Mouse (Mus musculus) ES-E14 (cell line): ENCODE data around the gene Dennd1a. TPM values are rescaled to one million over a fixed set of nuclear protein-coding genes. Genes with fewer than 3 reads are reported as not detected.

ENCODE experiments used
- DNase-seq: peaks from one replicate; pipeline ENCODE4 v3.0.0-alpha.2; 2013; ENCODE audit warnings: low read depth, low spot score
- H3K27ac ChIP-seq: 2 replicates; pipeline ENCODE4 v1.5.1; 2012; ENCODE audit warnings: low read depth, mild to moderate bottlenecking, low read length, moderate library complexity, mixed read lengths; ENCODE audit not compliant: poor library complexity, insufficient read depth, severe bottlenecking
- H3K36me3 ChIP-seq: 2 replicates; pipeline ENCODE4 v1.6.1; 2012; ENCODE audit warnings: mild to moderate bottlenecking, low read length, moderate library complexity, mixed read lengths; ENCODE audit not compliant: control insufficient read depth, poor library complexity, insufficient read depth, severe bottlenecking
- H3K4me1 ChIP-seq, 2 experiments: fragments of 150-350 bp in 1 of 2; sonication (generic) in 1 of 2; 2 replicates each; pipeline ENCODE4 v1.6.1; 2012; ENCODE audit warnings: low read length in 2 of 2, mild to moderate bottlenecking in 1 of 2, mixed read lengths in 1 of 2; ENCODE audit not compliant: control insufficient read depth in 2 of 2, insufficient read depth in 2 of 2, poor library complexity in 1 of 2
- H3K4me3 ChIP-seq, 2 experiments: fragments of 150-350 bp in 1 of 2; sonication (generic) in 1 of 2; 2 replicates each; pipeline ENCODE4 v1.5.1; 2012; ENCODE audit warnings: low read length in 2 of 2, low read depth in 1 of 2, mild to moderate bottlenecking in 1 of 2, mixed read lengths in 1 of 2; ENCODE audit not compliant: insufficient read depth in 1 of 2, poor library complexity in 1 of 2, severe bottlenecking in 1 of 2
- H3K9ac ChIP-seq: 2 replicates; pipeline ENCODE4 v1.6.1; 2012; ENCODE audit warnings: low read depth, mild to moderate bottlenecking, low read length, mixed read lengths; ENCODE audit not compliant: poor library complexity, insufficient read depth, severe bottlenecking
- H3K9me3 ChIP-seq: fragments of 150-350 bp; sonication (generic); 2 replicates; pipeline ENCODE4 v1.6.1; 2012; ENCODE audit warnings: low read depth, mild to moderate bottlenecking, low read length; ENCODE audit not compliant: control insufficient read depth, insufficient read depth
- CHD2 ChIP-seq: IDR thresholded peaks from 2 replicates; pipeline ENCODE4 v1.6.1; 2014; ENCODE audit warnings: mild to moderate bottlenecking, low read depth, low read length, inconsistent platforms
- HCFC1 ChIP-seq: IDR thresholded peaks from 2 replicates; pipeline ENCODE4 v1.6.1; 2012; ENCODE audit warnings: low read length, inconsistent platforms, borderline replicate concordance; ENCODE audit not compliant: insufficient read depth
- MAFK ChIP-seq: IDR thresholded peaks from 2 replicates; pipeline ENCODE4 v1.6.1; 2014; ENCODE audit warnings: mild to moderate bottlenecking, low read depth, low read length, inconsistent platforms; ENCODE audit not compliant: insufficient read depth
- ZC3H11A ChIP-seq: IDR thresholded peaks from 2 replicates; pipeline ENCODE4 v1.6.1; 2012; ENCODE audit warnings: low read depth, mild to moderate bottlenecking, inconsistent platforms, low read length, borderline replicate concordance
- ZNF384 ChIP-seq: IDR thresholded peaks from 2 replicates; pipeline ENCODE4 v1.6.1; 2012; ENCODE audit warnings: low read depth, low read length, inconsistent platforms
- in situ Hi-C, 2 experiments: fragments of 600-800 bp; cut with MboI; formaldehyde crosslinking; loops; one replicate each; pipeline ENCODE4 v1.15.1; 2025; ENCODE audit warnings: low sequenced_read_pairs in 2 of 2, inconsistent platforms in 1 of 2; ENCODE audit not compliant: unreplicated experiment in 2 of 2
- total RNA-seq: library from RNA; depleted of rRNA; stranded (reverse); fragments of 300-350 nt; gene quantifications from 2 replicates; pipeline ENCODE4 v1.2.3, GENCODE M21; 2012

Dennd1a gene
- total RNA-seq, 1 experiment, result 6.5 TPM

DNA sequence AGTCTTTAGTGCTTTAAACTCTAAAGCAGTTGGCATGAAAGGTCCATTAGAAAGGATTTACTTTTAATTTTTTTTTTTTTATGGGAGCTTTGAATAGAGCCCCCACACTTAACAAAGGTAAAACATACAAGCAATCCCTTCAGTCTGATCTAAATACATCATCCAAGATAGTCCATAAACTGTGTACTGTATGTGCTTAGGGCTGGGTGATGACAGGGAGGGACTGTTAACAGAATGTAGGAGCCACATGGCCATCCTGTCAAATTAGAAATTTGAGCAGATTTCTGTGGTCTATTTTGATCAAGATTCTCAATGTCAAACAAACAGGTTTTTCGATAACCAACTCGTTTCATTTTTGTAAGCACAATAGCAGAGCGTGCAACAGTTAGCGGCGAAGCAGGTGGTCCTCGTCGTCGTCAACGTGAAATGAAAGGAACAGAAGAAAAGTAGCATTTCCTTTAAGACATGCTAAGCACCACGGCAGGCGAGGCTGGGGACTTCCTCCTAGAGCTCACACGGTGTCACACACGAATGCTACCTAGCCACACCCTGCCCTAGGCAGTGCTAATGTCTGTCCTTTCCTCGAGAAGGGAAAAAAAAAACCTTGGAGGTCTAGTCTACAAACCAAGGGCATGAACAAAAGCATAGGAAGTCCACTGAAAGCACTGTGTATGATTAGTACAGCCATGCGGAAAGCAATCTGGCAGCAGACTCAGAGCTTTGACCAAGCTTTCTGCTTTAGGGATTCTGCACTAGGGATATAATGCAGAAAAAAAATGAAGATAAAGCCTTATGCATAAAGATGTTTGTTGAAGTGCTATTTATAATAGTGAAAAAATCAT lies 305.4 kb downstream of the Dennd1a start:
- Histone ChIP-seq H3K4me3 (no peak overlapping the region), H3K36me3 (no peaks in the 10 kb centered on the region), H3K4me1 (peaks cover 2 to 3% of the 10 kb centered on the region in 2 experiments; a peak in 1 of 4 replicates), H3K9me3 (no peaks in the 10 kb centered on the region), H3K9ac (no peak overlapping the region), H3K27ac (no peak overlapping the region)
- DNase-seq, result no peak
- in situ Hi-C loops, result no loop called here
- TF ChIP-seq ZNF384 (no peak), ZC3H11A (no peak), HCFC1 (no peak), CHD2 (no peak), MAFK (no peak)

DNA sequence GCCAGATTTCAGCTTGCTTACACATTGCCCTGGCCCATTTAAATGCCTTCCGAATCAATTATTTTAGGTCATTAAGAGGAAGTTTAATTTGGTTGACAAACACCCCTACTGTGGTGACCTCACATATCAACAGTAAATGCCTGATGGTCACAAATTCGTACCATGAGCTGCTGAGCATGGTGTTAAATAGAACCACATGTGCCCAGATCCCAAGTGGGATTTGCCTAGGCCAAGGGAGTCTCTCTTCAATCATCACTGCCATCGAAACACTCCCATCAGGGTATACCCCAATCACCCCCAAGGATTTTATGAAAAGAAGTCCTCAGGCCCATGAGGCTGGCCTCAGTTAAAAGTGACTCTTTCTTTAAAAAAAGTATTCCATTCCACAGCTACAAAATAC lies 313.0 kb downstream of the Dennd1a start:
- no peak overlapping the region for H3K9ac ChIP-seq
- H3K9me3 ChIP-seq, result no peaks in the 10 kb centered on the region
- TF ChIP-seq ZNF384 (no peak), ZC3H11A (no peak), HCFC1 (no peak), CHD2 (no peak), MAFK (no peak)
- no peaks in the 10 kb centered on the region for H3K36me3 ChIP-seq
- in situ Hi-C loops, result no loop called here
- peaks cover 0 to 3% of the 10 kb centered on the region in 2 experiments; a peak in 1 of 4 replicates for H3K4me1 ChIP-seq
- no peak overlapping the region for H3K4me3 ChIP-seq
- no peak overlapping the region for H3K27ac ChIP-seq
- DNase-seq, result no peak

DNA sequence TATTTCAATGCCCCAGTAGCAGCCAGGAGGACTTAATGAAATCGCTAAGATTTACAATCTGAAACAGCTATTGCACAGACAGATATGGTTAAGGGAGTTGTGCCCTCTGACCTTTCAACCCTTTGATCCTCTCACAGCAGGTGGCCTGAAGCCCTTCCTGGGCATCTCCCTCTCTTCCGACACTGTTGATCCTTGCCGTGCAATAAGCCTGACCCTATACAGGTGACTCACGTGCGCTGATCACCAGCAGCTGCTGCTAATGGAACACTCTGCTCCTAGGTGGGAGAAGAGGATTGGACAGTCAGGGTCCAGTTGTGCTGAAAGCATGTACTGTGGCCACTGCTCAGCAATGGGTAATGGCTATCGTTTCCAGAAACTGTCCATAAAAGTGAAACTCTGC lies 314.6 kb downstream of the Dennd1a start:
- Histone ChIP-seq H3K27ac (no peak overlapping the region), H3K9ac (no peak overlapping the region), H3K4me3 (no peak overlapping the region), H3K4me1 (peaks cover 0 to 3% of the 10 kb centered on the region in 2 experiments; a peak in 1 of 4 replicates), H3K36me3 (no peaks in the 10 kb centered on the region), H3K9me3 (no peaks in the 10 kb centered on the region)
- no peak for DNase-seq
- TF ChIP-seq ZC3H11A (no peak), HCFC1 (no peak), MAFK (no peak), ZNF384 (no peak), CHD2 (no peak)
- in situ Hi-C loops, result no loop called here

DNA sequence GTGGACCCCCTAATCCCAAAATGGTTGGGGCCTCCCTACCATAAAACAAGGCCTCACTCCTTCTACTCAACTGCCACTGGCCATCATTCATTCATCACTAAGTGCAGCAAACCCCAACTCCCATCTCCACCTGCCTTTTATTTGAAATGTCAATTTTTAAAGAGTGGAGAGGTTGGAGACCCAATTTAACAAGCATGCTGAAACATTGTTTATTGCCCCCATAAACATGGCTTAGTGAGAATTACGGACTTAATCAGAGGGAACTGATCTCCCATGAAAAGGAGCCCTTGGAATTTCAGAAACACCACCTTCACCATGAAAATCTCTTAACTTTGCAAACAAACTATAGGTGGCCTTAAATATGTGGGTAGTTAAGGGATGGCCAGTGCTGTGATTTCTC lies 315.5 kb downstream of the Dennd1a start:
- no peak overlapping the region for H3K27ac ChIP-seq
- H3K4me1 ChIP-seq, result peaks cover 0 to 3% of the 10 kb centered on the region in 2 experiments; a peak in 1 of 4 replicates
- no peak overlapping the region for H3K9ac ChIP-seq
- H3K9me3 ChIP-seq, result no peaks in the 10 kb centered on the region
- no peak overlapping the region for H3K4me3 ChIP-seq
- H3K36me3 ChIP-seq, result no peaks in the 10 kb centered on the region
- DNase-seq, result no peak
- no peak for TF ChIP-seq ZC3H11A
- TF ChIP-seq MAFK, result no peak
- no peak for TF ChIP-seq HCFC1
- TF ChIP-seq CHD2, result no peak
- TF ChIP-seq ZNF384, result no peak
- in situ Hi-C loops, result no loop called here
